Mouse (Mus musculus) right cerebral cortex, postnatal 25 days (tissue): Measurements from ENCODE around the gene Vps51.
A peak's percentile ranks its signal among the peaks of the same experiment; 100 is the strongest.

Experiments used
- DNase-seq: peaks from one replicate; pipeline ENCODE4 v3.0.0; 2022

Gene Vps51

DNA sequence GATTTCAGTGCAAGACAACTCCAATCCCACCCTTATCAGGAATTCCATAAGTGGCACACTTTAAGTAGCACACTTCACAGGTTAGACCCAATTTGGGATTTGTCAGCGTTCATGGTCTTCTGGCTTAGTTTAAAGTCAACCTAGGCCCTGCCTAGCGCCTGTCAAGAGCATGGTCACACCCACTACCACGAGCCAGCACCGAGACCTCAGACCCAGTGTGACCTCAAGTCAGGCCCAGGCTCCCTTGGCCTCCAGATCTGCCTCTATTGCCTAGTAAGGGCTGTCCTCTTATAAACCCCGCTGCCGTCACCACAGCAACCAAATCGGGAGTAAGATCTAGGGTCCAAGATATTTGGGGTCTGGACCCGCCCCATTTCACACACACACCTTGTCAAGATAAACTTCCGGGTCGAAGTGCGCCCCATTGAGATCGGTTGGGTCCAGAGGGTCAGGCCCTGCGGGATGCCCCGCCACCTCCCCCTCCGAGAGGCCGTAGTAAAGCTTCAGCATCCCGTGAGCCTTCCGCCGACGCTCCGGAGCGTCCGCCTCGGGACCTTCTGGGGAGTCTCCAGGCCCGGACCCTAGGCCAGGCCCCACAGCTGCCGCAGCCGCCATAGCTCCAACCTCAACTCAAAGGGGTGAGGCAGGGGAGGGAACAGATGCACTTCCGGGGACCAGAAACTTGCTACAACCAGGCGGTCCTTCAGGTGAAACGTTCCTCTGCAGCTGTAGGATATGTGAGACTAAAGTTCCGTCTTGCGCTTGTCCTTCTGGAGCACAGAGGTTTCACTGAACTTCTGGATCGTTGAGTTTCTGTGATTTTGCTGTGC lies at the start of gene Vps51:
Gene Vps51 (minus strand): TSS at position 668 of the 830 bp plus-strand sequence.
- DNase-seq: peak; percentile 86

DNA sequence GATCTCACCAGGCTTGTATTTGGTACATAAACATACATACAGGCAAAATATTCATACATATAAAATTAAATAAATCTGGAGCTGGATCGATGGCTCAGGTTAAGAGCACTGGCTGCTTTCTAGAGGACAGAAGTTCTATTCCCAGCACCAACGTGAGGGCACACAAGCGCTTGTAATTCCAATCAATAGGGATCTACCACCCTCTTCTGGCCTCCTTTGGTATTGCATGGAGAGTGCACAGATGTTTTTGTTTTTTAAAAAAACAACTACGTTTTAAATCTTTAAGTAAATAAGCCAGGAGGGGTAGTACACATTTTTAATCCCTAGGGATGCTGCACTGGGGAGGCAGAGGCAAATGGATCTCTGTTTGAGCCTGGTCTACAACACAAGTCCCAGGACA lies 49.3 kb upstream of the Vps51 start:
- no peak for DNase-seq

DNA sequence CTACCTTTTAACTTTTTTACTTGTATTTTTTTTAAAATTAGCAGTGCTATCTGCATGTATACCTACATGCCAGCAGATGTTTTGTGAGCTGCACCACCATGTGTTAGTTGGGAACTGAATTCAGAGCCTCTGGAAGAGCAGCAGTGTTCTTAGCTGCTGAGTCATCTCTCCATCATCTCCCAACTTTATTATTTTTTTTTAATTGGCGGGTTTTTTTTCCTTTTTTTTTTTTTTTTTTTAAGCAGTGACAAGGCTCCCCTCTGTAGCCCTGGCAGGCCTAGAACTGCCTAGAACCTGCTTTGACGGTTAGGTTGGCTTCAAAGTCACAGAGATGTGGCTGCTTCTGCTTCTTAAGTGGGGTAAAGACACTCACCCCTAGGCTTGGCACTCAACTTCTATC lies 47.9 kb upstream of the Vps51 start:
- DNase-seq: no peak

DNA sequence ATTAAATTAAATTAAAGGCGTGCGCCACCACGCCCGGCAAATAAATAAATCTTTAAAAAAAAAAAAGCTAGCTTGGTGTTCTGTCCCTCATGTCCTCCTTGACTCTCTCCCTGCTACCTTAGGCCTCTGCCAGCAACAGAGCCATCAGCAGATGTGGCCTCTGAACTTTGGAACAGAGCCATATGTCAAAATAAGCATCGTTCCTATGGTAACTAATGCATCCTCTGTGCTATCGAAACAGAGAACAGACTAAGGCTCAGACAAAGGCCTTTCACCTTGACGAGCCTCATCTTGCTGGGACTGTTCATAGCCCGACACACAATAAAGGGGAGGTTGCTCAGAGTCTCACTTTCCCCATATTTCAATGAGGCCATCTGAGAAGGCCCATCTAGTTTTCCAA lies 46.3 kb upstream of the Vps51 start:
- DNase-seq: no peak

DNA sequence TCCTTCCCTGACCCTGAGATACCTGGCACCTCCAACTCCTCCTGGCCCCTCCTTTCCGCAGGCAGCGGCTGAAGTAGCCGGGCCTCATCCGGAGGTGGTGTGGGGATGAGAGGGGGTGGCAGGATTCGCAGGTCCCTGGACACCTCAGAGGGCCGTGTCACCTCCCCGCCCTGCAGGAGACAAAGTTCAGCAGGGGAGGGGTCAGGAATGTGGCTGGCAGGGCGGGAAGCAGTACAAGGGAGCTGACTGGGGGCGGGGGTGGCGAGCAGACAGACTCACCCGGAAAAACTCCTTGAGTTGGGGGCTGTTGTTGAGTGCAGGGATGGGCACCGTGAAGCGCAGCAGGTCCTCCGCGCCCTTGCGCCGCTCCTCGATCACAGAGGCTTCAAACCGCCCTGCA lies 44.7 kb upstream of the Vps51 start:
- no peak for DNase-seq

DNA sequence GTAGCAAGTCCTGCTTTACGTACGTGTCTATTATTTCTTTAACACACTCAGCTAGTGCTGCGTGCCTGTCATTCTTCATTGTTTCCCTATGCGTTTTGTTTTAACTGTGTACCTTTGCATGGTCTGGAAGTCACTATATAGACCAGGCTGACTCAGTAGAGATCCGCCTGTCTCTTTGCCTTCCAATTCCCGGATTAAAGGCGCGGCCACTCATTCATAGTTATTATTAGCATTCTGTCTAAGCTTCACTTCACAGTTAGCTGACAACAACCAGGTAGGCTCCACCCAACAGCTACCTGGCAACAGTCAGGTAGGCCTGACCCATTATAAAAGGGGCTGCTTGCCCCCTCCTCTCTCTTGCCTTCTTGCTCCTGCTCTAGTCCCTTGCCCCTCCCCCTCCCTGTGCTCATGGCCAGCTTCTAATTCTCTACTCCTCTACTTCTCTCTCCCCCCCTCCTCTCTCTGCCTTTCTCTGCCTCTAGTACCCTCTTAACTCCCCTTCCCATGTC lies 41.7 kb upstream of the Vps51 start:
- DNase-seq: no peak

DNA sequence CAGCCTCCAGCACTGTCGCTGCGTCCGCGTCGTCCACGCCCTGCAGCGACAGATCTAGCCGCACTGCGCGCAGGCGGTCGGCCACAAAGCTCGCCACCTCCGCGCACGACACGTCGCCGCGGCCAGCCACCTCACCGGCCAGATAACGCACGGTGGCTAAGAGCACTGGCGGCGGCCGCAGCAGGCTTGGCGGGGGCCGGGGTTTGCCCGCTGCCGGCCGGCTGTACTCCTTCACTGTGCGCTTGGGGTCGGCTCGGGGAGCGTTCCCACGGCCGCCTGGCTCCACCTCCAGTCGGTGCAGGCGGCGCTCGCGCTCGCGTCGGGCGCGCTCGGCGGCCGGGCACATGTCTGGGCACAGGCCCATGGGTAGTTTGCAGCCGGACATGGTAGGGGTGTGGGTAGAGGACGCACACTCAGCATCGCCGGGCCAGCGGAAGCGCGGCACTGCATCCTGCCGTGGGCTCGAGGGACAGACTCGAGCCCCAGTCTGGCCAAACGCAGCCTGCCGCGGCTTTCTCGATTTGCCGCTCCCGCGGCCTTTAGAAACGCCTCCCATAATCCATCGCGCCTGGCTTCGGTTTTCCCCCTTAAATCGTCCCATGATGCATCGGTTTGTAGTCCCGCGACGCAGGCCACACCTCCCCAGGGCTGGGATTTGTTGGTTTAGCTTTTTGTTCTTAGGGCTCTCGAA lies 41.1 kb upstream of the Vps51 start, which contains the start of gene Sac3d1:
Gene Sac3d1 (minus strand): TSS at position 665 of the 691 bp plus-strand sequence.
- peak; percentile 89 for DNase-seq

DNA sequence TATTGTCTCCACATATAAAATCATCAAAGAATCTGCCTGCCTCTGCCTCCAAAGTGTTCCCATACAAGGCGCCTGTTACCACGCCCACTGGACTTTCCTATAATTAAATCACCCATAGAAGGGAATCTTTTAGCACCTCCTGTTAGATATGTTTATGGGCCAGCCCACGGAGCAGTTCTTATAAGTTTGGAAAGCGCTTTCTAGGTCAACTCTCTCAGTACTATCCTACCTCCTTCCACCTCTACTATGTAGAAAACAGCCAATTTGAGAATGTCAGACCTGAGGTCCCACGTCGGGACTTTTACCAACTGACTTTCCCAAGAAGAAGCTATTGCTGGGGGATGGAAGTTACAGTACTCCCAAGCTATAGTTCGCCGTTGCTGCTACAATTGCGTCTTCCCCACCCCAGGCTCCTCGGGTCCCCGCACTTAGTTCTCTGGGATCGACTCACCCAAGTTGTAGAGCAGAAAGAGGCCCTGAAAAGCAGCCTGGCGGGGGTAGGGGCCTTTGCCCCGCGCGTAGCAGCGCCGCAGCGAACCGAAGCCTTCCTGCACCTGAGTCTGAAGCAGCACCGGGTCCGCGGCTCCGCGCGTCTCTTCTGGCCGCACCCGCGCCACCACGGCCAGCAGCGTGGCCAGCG lies 40.4 kb upstream of the Vps51 start:
- no peak for DNase-seq

DNA sequence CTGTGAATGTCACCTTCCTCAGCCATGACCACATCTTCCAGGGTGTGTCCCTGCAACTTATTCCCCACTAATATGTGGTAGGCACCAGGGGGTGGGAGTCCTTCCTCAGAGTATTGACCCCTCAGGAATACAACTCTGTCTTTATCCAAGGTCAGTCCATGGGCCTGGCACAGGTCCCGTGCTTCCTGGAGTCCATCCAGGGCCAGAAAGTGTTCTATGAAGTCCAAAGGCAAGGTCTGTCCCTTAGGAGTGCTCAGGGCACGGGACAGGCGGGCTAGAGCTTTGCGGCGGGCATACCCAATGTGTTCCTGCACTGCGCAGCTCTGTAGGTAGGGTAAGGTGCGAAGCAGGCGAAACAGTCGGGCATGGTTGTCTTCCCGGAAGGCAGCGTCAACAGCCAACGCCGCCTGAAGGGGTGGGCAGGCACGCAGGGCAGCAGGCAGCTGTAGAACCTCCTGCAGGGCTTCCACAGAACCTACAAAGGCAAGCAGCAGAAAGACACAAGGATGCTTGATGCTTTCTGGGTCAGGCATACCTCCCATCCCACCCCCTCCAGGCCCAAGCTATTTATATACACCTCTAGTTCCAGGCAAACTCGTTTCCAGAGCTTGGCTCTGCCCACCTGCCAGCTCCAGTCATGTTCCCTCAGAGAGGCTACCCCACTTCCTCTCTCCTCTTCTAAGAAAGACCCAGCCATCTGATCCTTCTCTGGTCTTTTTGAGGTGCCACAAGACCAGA lies 39.3 kb upstream of the Vps51 start:
- no peak for DNase-seq

DNA sequence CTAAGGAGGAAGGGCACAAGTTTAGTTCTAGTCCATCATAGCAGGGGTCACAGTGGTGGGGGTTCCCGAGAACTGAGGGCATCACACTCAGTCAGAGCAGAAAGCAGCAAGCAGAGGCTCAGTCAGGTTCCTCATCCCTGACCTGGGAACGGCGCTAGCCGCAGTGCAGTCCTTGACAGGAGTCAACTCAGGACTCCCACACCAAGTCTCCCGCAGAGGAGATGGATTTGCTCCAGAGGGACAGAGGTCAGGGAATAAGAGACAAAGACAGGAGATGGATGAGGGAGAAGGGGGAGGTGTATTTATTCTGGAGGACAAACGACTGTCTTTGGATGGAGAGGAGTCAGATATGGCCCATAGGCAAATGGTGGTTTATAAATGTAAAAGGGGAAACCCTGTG lies 36.1 kb upstream of the Vps51 start:
- DNase-seq: no peak

DNA sequence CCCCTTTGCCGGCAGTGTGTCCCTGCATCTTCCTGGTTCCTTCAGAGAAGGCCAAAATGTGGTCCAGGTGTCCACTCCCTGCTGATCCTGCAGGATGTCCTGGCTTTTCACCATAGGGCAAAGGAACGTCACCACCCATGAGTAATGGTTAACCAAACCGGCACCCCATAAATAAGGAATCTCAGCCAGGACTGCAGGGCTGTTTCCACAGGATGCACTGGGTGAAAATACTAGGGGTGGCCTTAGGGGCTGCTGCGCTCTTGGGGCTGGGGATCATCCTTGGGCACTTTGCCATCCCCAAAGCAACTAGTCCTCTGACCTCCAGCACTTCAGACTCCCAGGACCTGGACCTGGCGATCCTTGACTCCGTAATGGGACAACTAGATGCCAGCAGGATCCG lies 28.6 kb upstream of the Vps51 start, which contains the start of gene Naaladl1:
Gene Naaladl1 (plus strand): TSS at position 197 of the 400 bp plus-strand sequence.
- no peak for DNase-seq

DNA sequence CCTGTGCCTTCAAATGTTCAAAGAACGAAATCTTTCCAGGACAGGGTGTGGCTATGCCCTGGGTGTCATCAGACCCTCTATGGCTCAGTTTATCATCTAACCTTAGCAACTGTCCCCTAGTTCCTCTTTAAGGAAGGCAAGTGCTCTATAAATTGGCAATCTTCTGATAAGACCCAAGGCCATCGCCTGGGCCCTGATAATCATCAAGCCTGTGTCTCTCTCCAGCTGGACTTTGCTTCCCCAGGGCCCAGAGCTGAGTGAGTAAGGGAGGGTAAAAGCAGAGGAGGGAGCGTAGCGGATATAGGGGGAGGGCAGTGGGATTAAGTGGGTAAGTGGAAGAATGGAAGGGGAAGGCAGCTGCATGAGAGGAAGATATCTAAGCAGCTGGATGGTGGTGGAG lies 27.4 kb upstream of the Vps51 start:
- DNase-seq: no peak

DNA sequence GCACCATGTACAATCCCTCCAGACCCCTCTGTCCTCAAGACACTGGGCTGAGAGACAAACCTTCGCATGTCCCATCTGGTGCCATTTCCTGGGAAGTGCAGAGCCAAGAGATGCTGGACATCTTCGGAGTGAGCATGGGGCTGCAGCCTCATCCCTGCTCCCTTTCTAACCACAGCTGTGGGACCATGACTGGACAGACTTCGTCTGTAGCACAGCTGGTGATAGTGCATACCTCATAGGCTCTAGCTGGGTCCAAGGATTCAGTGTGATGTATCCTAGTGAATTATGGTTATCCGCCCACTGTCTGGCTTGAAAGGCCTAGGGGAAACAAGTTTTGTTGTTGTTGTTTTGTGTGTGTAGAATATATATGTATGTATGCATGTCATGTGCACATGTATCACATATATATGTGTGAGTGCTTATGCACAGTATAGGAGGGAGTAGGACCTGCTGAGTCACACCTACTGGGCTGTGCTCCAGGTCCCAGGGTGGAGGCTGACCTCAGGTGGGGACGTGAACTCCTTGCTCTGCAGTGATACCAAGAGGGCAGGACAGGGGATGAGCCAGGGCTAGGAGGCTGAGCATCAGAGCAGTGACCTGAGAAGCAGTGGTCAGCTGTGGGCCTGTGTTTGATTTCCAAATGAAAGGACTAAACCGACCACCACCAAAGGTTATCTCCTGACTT lies 25.3 kb upstream of the Vps51 start:
- no peak for DNase-seq

DNA sequence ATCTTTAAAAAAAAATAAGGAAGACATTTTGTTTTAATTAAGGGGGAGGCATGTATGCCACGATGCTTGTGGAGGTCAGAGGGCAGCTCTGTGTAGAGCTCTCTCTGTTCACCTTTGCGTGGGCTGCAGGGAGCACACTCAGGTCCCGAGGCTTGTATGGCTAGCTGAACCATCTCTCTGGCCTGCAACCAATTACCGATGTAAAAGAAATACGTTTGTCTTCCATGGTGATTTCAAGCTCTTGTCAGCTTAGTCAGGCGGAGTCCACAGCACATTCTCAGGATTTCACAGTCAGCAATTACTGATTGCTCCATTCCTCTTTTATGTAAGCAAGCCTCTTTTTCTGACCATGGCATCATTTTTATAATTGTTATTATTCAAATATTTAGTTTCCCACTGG lies 24.2 kb upstream of the Vps51 start:
- DNase-seq: no peak

DNA sequence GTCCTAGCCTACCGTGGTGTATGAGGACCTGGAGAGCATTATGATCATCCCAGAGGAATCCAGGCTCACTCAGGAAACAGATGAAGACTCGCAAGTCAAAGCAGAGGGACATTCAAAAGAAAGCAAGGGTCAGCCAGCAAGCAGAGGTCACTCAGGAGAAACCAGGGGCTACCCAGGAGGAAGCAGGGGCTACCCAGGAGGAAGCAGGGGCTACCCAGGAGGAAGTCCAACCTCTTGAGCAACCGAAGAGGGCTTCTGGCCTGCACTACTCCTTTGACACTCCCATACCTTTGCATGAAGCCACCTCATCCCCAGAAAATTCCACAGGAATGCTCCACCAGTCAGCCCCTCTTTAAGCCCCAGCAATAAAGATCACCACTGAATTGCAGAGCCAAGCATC lies 20.8 kb upstream of the Vps51 start:
- no peak for DNase-seq

DNA sequence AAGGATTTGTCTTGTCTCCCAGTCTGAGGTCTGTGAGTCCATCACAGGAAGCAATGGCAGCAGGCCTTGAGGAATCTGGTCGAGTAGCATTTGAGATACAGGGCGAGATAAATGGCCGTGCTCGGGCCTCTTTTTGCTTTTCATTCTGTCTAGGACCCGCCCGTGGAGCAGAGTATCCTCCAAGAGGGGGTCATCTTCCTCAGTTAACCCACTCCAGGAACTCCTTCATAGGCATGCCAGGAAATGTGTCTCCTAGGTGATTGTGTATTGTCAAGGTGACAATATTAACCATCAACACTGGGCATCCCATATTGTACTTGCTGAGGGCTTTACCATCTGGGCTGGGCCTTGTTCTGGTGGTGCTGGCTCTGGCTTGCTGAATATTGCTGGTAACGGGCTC lies 17.1 kb upstream of the Vps51 start, which contains the start of gene AC131692.1:
Gene AC131692.1 (plus strand): TSS at position 301 of the 400 bp plus-strand sequence.
- DNase-seq: no peak

DNA sequence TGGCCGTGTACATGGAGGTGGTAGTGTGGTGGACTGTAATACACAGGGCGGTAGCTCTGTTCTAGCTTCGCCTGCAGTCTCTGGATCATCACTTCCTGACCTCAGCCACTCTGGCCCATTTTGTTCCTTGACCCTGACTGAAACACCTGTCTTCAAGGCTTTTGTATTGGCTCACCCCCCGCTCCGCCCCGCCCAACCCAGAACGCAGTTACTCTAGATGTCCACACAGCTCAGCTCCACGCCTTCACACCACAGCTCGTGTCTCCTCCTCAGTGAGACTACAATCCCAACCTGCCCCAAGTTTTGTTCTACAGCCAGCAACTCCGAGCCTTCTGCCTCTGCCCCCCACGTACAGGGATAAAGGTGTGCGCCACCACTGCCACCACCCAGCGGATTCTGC lies 11.8 kb upstream of the Vps51 start:
- DNase-seq: no peak

DNA sequence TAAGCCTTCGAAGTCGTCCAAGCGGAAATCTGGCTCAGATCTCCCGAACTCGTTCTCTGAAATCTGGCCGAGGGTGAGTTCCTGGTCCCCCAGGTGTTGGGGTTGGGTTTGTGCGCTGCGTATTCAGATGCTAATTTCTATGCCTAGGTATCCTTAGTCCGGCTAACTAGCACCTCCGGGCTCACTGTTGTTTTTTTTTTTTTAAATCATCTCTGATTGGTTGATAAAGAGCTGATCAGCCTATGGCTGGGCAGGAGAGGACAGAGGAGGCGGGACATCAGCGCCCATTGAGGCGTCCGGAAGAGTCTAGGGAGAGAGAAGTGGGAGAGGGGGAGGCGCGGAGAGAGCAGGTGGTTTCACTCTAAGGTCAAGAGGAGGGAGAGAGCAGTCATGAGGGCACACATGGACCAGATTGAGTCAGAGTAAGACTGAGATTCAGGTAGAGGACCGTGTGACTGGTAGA lies 8.4 kb upstream of the Vps51 start:
- DNase-seq: no peak

DNA sequence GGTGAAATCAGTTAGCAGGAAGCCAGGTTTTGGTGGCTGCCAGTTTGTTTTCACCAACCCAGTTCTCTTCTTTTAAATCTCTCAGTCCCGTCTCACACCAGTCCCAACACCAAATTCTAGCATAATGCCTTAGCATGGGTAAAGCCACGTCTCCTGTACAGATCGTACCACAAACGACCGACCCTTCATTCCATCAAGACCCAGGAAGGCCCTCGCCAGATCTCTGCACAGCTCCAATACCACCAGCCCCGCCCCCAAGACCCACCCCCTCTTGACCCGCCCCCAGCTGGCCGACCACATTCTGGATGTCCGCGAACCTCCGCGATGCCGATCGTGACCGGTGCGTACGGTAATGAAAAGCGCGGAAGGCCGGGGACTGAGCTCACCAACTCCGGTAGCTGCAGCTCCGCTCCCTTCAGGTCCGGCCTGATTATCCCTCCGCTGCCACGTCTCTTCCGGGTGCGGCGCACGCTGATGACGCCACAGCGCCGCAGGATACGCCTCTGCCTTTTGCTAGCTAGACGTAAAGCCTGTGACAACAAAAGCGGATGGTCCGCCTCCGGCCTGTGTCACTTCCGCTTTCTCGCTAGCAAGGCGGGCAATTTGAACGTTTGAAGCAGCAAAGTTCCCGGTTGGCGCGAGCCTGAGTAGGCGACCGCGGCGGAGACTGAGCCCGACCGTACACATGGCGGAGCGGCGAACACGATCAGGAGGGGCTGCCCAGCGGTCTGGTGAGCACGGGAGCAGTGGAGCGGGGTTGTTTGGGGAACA lies 7.6 kb upstream of the Vps51 start, which contains the start of the genes Zfpl1 and Cdca5:
Gene Zfpl1 (minus strand): TSS at position 479 of the 771 bp plus-strand sequence.
Gene Cdca5 (plus strand): TSS at position 506 of the 771 bp plus-strand sequence.
- peak; percentile 95 for DNase-seq

DNA sequence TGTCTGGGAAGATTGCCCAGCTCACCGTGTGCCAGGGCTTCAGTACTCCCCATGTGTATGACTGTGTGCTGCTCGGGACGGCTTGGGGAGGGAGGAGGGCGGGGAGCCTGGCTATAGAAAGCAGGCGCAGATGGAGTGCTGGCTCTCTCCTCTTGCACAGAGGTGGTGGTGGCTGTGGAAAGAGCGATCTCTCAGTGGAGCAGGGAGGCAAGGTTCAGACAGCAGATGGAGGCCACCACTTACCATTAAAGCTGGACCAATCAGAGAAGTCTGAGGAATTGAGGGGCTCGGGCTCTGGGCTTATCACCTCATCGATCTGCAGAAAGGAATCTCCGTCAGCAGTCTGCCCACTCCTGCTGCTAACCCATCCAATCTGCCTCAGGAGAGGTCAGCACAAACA lies 5.1 kb upstream of the Vps51 start, which contains the start of gene Gm28374:
Gene Gm28374 (minus strand): TSS at position 101 of the 400 bp plus-strand sequence.
- DNase-seq: no peak

DNA sequence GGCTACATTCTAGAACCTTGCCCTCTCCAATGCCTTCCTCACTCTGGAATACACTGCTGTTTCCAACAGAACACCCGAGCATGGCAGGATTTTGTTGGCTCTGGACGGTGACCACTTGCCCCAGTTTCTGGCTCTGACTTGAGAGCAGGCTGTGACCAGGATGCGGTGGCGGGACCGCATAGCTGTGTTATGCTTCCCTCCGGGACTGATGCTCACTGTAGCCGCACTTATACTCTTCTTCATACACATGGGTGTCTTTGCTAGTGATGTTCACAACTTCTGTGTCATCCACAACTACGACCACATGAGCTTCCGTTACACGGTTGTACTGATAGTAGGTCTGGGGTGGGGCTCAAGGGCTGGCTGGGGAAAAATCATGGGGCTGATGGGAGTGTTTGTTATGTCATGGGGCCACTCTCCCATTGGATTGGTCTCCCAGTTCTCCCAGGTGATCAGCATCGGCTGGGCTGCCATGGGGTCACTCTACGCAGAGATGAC lies 3.0 kb upstream of the Vps51 start, which contains the start of gene Tmem262:
Gene Tmem262 (plus strand): TSS at position 51 of the 498 bp plus-strand sequence.
- no peak for DNase-seq
